Mouse (Mus musculus) left cerebral cortex, adult 9 months (tissue): Measurements from ENCODE around the gene Rassf6.
"Not testable (repeated sequence)": the region's sequence is repeated elsewhere in the genome, so short reads cannot be mapped to it uniquely, and the experiment has no call there.

Experiments
- DNase-seq, 2 experiments: peaks; one replicate each; pipeline ENCODE4 v3.0.0; 2022; ENCODE audit warnings: low spot score in 2 of 2

Rassf6 gene

DNA sequence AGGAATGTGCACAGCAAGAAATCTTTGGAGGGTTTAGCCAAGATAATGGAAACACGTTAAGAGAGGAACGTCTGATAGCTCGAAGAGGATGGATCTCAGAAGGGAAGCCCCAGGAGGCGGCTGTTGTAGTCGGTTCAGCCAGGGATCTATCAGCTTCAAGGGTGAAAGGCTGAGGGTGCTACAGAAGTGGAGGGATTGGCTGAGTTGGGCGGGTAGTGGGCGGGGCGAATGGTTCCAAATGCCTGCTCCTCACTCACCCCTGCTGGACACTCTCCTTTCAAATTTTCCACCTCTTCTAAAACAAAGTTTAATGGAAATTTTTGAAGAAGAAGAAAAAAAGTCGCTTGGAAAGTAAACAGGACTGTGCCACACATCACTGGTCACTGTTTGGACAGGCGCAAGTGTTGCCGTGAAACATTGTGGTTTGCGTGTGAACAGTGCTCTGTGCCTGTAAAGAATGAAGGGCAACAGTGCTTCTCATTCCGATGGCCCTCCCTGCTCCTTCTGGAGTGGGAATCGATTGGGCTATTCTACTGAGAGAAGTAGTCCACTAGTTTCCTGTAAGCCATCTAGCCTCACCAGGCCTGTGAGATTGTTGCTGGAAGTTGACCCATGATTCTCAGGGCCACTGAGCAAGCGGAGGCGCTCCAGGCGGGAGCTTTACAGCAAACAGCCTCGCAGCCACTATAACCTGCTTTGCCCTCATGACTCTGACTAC lies 15.6 kb downstream of the Rassf6 start:
- DNase-seq, result no peak

DNA sequence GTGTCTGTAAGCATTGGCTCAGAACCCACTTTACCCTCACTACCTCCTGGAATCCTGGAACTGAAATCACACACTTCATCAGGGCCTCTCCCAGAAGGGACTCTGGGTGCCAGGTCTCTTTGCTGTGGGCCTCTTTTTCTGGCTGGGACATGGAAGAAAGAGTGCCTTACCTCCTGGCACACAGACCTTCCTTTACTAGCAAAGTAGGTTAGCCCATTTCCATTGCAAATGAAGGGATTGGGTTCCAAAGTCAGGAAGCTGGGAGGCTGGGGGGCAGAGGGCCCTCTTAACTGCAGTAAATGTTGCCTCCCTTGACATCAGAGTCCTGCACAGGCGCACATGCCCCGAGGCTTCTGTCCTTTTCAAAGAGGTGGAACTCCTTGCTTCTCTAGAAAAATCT lies 17.2 kb downstream of the Rassf6 start:
- peak in 1 of 2 experiments; percentile 10 for DNase-seq

DNA sequence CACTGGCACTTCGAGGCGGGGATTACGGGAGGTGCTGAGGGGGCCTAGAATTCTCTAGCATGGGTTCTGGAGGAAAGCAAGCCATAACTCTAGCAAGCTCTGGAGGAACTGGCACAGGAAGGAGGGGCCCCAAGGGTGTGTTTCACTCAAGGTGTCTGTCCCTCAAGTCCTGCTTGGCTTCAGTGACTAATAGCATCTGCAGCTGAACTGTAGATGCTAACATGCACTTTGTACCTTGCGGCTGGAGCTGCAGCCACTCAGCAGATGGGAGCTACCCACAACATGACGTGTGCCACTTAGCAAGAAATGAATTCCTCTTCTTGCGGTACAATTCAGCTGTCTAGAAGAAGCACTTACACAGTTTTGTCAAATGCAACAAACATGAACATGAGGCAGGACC lies 18.7 kb downstream of the Rassf6 start:
- peak in 1 of 2 experiments; percentile 8 for DNase-seq

DNA sequence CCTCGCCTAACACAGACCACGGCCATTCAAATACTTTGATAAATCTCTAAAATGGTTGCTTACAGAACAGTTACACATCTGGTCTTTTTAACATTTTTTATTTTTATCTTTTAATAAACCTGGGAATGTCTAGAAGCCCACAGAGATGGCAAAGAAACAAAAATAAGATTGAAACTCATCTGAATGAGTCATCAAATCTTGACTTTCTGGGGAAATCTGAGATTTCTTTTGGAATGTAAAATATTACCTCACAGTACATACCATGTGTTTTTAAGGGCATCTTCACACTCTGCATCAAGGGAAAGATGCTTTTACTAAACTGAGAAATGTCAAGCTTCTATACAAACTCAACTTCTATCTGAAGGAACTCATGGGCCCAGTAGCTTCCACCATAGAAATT lies 19.1 kb downstream of the Rassf6 start:
- DNase-seq, result no peak

- DNase-seq, result no peak
Observed at GRCm38 (mm10) chr5:90617859-90618258, 22.6 kb downstream of the Rassf6 start.

DNA sequence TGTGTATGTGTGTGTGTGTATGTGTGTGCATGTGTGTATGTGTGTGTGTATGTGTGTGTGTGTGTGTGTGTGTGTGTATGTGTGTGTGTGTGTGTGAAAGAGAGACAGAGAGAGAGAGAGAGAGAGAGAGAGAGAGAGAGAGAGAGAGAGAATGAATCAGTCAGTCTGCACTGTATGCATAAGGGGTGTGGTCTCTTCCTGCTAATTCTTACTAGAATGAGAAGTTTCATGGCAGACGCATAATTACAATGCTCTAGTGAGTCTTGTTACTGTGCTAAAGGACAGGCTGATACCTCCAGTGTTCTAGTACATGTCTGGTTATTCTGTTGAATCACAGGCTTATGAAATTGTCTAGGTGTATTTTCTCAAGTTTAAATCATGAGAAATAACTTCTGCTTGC lies 27.7 kb downstream of the Rassf6 start:
- not testable (repeated sequence) for DNase-seq

DNA sequence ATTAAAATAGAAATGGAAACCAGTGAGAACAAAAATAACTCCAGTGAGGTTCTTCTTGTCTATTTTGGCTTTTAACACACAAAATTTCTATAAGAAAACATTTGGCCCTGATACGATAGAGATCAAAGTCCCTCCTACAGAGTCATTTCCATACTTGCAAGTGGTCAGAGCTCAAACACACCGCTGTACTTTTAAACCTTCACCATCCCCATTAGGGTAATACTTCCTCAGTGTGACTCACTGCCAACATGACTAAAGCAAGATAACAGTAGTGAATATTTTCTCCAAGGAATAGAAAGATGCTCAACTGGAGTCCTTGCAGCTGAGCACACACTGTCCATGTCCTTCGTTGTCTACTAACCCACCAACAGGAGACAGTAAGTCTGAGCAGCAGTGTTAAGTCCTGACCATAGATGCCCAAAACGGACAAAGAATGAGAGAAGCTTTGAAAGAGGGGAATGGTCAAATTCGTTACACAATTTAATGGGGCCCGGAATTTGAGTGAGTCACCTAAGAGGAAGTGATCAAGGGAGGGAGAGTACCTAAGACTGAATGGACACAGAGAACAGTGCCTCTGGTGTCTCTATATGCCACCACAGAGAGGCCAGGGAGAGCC lies 28.4 kb downstream of the Rassf6 start:
- no peak for DNase-seq

DNA sequence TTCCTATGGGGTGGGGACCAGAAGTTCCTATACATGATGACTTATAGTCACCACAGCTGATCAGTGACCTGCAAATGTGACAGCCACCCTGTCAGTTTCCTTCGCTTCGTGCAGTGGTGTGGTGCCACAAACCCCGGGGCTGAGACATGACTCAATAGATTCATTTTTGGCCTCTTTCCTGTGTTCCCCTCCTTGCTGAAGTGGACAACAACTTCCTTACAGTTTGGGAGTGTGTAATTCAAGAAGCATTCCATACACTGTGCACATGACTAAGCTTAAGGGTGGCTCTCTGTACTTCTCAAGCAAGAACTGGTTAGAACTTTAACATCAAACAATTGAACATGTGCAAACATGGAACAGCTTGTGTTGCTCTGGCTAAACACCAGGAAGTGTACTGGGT lies 29.1 kb downstream of the Rassf6 start:
- no peak for DNase-seq

DNA sequence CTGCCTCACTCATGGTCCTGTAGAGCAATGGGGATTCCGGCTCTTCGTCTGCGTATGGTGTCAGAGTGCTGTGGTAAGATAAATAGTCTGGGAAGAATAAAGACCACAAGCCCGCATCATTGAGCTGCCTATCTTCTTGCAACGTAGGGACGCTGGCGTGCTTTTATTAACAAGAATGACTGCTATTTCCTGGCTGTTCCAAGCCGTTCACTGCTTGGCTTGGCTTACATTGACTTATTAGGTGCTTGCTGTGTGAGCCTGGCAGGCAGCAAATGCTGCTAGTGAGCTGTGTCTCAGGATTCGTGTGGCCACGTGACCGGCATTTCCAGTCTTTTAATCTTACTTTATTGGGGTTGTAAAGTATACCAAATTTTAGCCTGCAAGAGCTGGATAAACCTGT lies 31.6 kb downstream of the Rassf6 start:
- no peak for DNase-seq

DNA sequence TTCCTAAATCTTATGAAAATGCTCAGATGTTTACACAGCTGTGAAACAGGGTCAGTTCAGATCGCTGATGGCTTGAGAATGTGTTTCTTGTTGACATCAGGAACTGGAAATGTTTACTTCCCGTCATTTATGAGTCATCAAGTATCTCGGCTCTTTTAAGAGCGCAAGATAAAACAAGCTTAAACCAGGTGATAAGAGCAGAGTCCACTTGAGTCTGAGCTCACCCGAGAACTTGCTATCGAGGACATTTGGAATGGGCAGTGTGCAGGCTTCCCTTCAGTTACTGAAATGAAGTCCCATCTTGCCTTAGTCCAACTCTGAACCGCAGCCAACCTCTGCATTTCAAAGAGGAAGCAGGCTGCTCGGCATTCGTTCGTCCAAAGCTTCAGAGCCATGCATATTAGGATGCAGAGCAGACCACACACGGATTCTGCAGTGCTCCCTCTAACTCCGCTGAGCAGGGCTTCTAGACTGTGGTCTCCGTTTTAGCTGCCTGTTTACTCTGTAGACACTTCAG lies 37.0 kb downstream of the Rassf6 start:
- no peak for DNase-seq

- DNase-seq, result peak in 1 of 2 experiments; percentile 44
Observed at GRCm38 (mm10) chr5:90601469-90601868, 39.0 kb downstream of the Rassf6 start.

- no peak for DNase-seq
Observed at GRCm38 (mm10) chr5:90596155-90596554, 44.3 kb downstream of the Rassf6 start.

DNA sequence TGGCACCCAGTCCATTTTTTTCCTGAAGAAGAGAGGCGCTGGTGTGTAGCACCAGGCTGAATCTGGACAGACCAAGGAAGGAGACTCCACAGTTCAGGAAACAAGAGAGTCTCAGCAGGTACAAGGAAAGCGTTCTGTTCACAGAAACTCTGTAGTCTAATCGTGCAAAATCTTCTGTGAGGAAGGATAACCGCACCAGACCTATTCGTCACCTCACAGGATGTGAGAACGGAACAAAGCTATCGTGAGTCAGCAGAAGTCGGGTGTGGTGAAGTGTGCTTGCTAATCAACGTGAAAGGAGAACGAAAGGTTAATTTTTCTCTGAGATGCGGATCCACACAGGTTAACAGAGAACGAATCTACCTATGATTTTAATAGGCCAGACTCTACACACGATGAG lies 45.5 kb downstream of the Rassf6 start:
- no peak for DNase-seq

DNA sequence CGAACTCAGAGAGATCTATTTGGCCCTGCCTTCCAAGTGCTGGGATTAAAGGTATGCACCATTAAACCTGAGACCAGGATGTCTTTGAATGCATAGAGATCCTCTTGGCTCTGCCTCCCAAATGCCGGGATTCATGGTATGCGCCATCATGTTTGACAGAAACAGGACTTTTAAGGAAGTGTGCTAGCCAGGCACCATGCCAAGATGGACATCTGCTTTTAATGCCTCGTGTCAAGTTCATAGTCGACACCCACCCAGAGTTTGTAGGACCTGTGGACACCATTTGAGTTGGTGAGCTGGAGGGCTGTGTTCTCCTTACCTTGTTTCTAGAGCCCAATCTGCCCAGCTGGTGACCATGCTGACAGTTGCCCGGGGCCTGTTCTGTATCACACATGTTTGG lies 48.5 kb downstream of the Rassf6 start:
- no peak for DNase-seq

GRCm38 (mm10) chr5:90590676-90591075 lies 49.8 kb downstream of the Rassf6 start:
- no peak for DNase-seq

DNA sequence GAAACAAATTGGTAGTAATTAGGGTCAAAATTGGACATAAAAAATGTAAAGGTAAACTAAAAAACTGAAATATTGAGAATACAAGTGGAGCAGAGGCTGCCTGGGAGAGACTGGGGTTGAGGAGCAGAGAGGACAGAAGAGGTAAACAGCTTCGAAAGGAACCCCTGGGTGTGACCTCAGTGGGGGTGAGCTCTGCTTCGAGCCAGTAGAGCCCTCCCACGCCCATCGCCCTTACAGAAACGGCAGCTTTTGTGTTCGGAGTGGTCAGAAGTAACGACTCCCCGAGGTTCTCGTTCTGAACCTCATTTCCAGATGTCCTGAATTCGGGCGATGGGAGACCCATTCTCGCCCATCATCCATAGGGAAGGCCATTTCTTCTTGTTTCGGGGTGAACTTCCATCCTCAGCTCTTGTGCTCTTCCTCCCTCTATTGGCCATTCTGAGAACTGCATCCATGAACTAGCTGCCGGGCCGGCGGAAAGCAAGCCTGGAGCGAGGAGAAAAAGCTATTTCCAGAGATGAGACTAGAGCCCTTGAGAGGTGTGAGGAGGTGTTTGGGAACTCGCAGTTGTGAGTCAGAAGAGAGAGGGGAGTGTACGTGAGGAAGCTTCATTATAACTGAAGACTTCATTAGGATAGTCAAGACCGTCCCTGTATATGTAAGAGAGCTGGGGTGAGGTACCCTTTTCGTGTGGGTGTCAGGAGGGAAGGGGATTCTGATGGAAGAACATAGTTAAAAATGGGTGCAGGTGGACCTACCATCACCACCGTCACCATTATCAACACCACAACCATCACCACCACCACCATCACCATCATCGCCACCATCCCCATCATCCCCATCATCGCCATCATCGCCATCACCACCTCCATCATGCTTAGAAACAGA lies 51.5 kb downstream of the Rassf6 start:
- DNase-seq, result peak; percentile 67 to 94

- DNase-seq, result no peak
Observed at GRCm38 (mm10) chr5:90588104-90588503, 52.4 kb downstream of the Rassf6 start.

DNA sequence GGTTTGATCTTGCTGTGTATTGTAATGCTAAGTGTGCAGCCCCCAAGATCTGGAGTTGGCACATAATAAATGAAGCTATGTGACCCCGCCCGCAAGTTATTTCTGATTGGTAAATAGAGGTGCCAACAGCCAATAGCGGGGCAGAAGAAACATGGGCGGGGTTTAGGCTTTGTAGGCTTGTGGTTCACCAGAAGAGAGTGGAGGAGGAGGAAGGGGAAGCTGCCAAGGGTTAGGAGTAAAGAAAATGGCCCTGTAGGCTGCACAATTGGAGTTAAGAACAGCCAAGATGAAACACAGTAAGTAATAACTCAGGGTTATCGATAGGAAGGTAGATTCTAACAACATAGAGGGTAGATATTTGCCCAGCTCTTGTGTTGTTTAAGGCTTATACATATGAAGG lies 53.9 kb downstream of the Rassf6 start:
- no peak for DNase-seq

- DNase-seq, result no peak
Observed at GRCm38 (mm10) chr5:90584799-90585198, 55.7 kb downstream of the Rassf6 start.

DNA sequence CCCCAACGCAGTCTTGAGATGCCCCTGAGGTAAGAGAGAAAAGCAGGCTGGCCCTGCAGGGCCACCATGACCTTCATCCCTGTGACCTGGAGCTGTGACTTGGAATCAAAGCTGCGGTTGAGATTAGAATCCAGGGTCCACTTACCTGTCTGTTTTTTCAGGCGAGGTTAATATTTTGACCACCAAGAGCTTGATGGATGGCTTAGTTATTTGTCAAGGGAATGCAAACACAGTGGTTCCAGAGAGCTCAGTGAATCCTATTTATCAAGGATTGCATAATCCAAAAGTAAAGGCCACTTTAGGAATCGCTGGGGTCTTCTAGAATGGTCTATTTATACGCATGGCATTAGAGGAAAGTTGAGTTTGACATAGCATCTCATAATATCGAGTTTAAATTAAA lies 58.3 kb downstream of the Rassf6 start:
- no peak for DNase-seq

- no peak for DNase-seq
Observed at GRCm38 (mm10) chr5:90579556-90579955, 60.9 kb downstream of the Rassf6 start.

- no peak for DNase-seq
Observed at GRCm38 (mm10) chr5:90577751-90578150, 62.7 kb downstream of the Rassf6 start.
